Mouse (Mus musculus): ENCODE data around the gene Slc4a2. TPM values are rescaled to one million over a fixed set of nuclear protein-coding genes. Genes with fewer than 3 reads are reported as not detected.

The Slc4a2 gene
- polyA plus RNA-seq, 1 experiment from 2014 or later, result 46.5 TPM

DNA sequence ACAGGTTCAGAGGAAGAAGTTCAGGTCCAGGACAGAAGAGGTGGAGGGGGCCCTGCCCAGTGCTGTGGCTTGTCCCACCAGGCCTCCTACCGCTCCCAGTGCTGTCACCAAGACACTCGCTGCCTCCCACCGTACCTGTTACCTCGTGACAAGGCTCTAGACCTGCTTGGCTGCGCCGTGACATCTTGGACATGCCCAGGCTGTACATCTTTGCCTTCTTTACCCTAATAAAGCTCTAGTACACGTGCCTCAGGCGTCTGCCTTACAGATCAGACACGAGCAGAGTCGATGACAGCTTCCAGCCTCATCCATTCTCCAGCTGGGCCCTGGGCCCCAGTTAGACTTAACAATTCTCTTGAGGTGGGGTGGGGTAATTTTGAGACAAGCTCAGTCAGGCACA, 6.0 kb upstream of the Slc4a2 start:
- no peak overlapping the region for H3K27ac ChIP-seq (ENCODE audit: low read length)
- H3K4me1 ChIP-seq (ENCODE audit: control insufficient read depth, insufficient read depth, low read length), result peaks cover 2% of the 10 kb centered on the region
- WGBS, result 88% methylated on average over 10 of the region's 10 CpGs
- no peaks in the 10 kb centered on the region for H3K36me3 ChIP-seq (ENCODE audit: control insufficient read depth, insufficient read depth, low read length)
- H3K9me3 ChIP-seq (replicated peaks; ENCODE audit: control insufficient read depth, low read length), result no peaks in the 10 kb centered on the region
- no peak overlapping the region for H3K4me2 ChIP-seq (ENCODE audit: low read depth, low read length)
- H3K4me3 ChIP-seq (replicated peaks; ENCODE audit: low read length), result no peak overlapping the region
- H3K27me3 ChIP-seq (ENCODE audit: control insufficient read depth, insufficient read depth, low read length), result no peaks in the 10 kb centered on the region
- no peak overlapping the region for H3K9ac ChIP-seq (ENCODE audit: low read length)
- ATAC-seq (ENCODE audit: insufficient read depth, low FRiP score), result no peak

DNA sequence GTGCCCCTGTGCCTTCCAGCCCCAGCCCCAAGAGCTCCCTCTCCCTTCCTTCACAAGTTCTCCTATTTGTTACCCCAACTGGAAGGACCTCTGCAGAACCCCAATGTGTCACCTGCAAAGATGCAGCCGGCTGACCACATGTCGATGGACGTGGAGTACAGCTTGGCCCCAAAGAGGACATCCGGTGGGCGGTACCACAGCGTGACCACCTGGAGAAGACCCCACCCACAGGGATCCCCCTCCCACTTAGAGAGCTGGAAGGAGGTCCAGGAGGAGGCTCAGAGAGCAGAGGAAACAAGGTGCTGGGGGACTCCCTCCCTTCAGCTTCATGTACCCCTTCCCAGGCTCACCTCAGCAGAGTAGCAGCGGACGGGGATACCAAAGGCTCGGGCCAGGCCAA, 3.3 kb upstream of the Slc4a2 start:
- Histone ChIP-seq H3K4me3 (replicated peaks; ENCODE audit: low read length) (no peak overlapping the region), H3K9me3 (replicated peaks; ENCODE audit: control insufficient read depth, low read length) (no peaks in the 10 kb centered on the region), H3K4me2 (ENCODE audit: low read depth, low read length) (no peak overlapping the region), H3K9ac (ENCODE audit: low read length) (no peak overlapping the region), H3K36me3 (ENCODE audit: control insufficient read depth, insufficient read depth, low read length) (no peaks in the 10 kb centered on the region), H3K27ac (ENCODE audit: low read length) (no peak overlapping the region), H3K4me1 (ENCODE audit: control insufficient read depth, insufficient read depth, low read length) (peaks cover 11% of the 10 kb centered on the region), H3K27me3 (ENCODE audit: control insufficient read depth, insufficient read depth, low read length) (no peaks in the 10 kb centered on the region)
- WGBS, result 86% methylated on average over 9 of the region's 9 CpGs
- ATAC-seq (ENCODE audit: insufficient read depth, low FRiP score), result no peak

GRCm38 (mm10) chr5:24424004-24424781, 556 bp downstream of the Slc4a2 start:
- ATAC-seq (ENCODE audit: insufficient read depth, low FRiP score), result no peak
- Histone ChIP-seq H3K4me1 (ENCODE audit: control insufficient read depth, insufficient read depth, low read length) (peaks cover 40% of the 10 kb centered on the region), H3K9ac (ENCODE audit: low read length) (peak overlapping the region; percentile 89), H3K27ac (ENCODE audit: low read length) (peak overlapping the region; percentile 99), H3K4me3 (replicated peaks; ENCODE audit: low read length) (peak overlapping the region; percentile 87), H3K4me2 (ENCODE audit: low read depth, low read length) (peak overlapping the region; percentile 96), H3K9me3 (replicated peaks; ENCODE audit: control insufficient read depth, low read length) (no peaks in the 10 kb centered on the region), H3K36me3 (ENCODE audit: control insufficient read depth, insufficient read depth, low read length) (no peaks in the 10 kb centered on the region), H3K27me3 (ENCODE audit: control insufficient read depth, insufficient read depth, low read length) (no peaks in the 10 kb centered on the region)
- WGBS, result 7% methylated on average over 21 of the region's 21 CpGs

DNA sequence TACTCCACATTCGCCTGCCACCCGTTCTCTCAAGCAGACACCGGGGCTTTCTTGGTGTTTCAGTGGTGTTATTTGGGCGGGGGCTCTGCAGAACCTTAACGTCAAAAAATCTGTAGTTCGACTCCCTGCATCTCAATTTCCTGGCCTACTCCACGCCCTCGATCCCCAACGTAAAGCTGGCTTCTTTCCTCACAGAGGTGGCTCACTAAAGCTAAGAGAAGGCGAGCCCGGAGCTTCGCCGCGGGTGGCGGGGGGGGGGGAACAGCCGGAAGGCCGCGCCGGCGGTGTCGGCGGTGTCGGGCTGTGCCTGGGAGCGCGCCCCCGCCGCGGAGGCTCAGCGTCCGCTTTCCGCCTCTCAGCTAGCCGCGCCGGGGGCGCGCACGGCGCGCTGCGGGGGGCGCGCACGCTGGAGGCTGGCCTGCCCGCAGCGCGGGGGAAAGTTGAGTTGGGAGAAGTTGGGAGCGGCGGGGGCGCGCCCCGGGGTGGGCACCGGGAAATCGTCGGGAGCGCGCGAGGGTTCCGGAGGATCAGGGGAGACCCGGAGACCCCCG, 1.3 kb downstream of the Slc4a2 start:
- peak; percentile 32; the same call in 1 of the 2 replicates for ATAC-seq (ENCODE audit: insufficient read depth, low FRiP score)
- WGBS, result under 1% methylated on average over 52 of the region's 60 CpGs
- H3K36me3 ChIP-seq (ENCODE audit: control insufficient read depth, insufficient read depth, low read length), result 0 out of 2 replicates have a peak, but pooled peaks cover under 1% of the 10 kb centered on the region
- H3K9me3 ChIP-seq (replicated peaks; ENCODE audit: control insufficient read depth, low read length), result no peaks in the 10 kb centered on the region
- peaks cover 40% of the 10 kb centered on the region for H3K4me1 ChIP-seq (ENCODE audit: control insufficient read depth, insufficient read depth, low read length)
- H3K4me3 ChIP-seq (replicated peaks; ENCODE audit: low read length), result peak overlapping the region; percentile 87
- H3K4me2 ChIP-seq (ENCODE audit: low read depth, low read length), result peak overlapping the region; percentile 96
- peak overlapping the region; percentile 89 for H3K9ac ChIP-seq (ENCODE audit: low read length)
- peak overlapping the region; percentile 99 for H3K27ac ChIP-seq (ENCODE audit: low read length)
- H3K27me3 ChIP-seq (ENCODE audit: control insufficient read depth, insufficient read depth, low read length), result no peaks in the 10 kb centered on the region

- WGBS, result under 1% methylated on average over 30 of the region's 30 CpGs
- Histone ChIP-seq H3K36me3 (ENCODE audit: control insufficient read depth, insufficient read depth, low read length) (peaks cover 6% of the 10 kb centered on the region; the same call in 1 of the 2 replicates), H3K27me3 (ENCODE audit: control insufficient read depth, insufficient read depth, low read length) (no peaks in the 10 kb centered on the region), H3K27ac (ENCODE audit: low read length) (peak overlapping the region; percentile 99), H3K4me3 (replicated peaks; ENCODE audit: low read length) (peak overlapping the region; percentile 87), H3K9ac (ENCODE audit: low read length) (peak overlapping the region; percentile 89), H3K4me1 (ENCODE audit: control insufficient read depth, insufficient read depth, low read length) (peaks cover 40% of the 10 kb centered on the region), H3K9me3 (replicated peaks; ENCODE audit: control insufficient read depth, low read length) (no peaks in the 10 kb centered on the region), H3K4me2 (ENCODE audit: low read depth, low read length) (peak overlapping the region; percentile 96)
- ATAC-seq (ENCODE audit: insufficient read depth, low FRiP score), result peak; percentile 1; the same call in 1 of the 2 replicates
These were observed 1.9 kb downstream of the Slc4a2 start for GRCm38 (mm10) chr5:24425421-24426036.

DNA sequence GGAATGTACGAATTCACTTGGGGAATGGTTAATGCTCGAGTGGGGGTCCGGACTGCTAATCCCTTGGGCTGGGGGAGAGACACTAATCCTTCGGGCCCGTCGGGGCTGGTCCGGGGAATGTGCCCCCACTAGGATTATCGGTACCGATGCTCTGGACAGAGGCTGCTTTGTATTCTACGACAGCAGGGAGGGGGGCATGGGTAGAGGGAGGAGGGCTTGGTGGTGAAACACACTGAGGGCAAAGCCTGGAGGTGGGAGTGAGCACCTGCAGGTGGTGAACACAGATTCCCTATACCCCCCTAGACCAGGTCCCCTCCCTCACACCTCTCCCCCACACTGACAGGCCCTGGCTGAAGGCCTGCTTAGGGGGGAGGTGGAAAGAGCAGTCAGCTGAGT, 2.4 kb downstream of the Slc4a2 start:
- H3K36me3 ChIP-seq (ENCODE audit: control insufficient read depth, insufficient read depth, low read length), result peaks cover 11% of the 10 kb centered on the region; the same call in 1 of the 2 replicates
- H3K27ac ChIP-seq (ENCODE audit: low read length), result peak overlapping the region; percentile 99
- peak overlapping the region; percentile 89 for H3K9ac ChIP-seq (ENCODE audit: low read length)
- no peaks in the 10 kb centered on the region for H3K27me3 ChIP-seq (ENCODE audit: control insufficient read depth, insufficient read depth, low read length)
- peak overlapping the region; percentile 87 for H3K4me3 ChIP-seq (replicated peaks; ENCODE audit: low read length)
- H3K4me2 ChIP-seq (ENCODE audit: low read depth, low read length), result peak overlapping the region; percentile 96
- ATAC-seq (ENCODE audit: insufficient read depth, low FRiP score), result no peak
- WGBS, result 2% methylated on average over 10 of the region's 10 CpGs
- H3K9me3 ChIP-seq (replicated peaks; ENCODE audit: control insufficient read depth, low read length), result no peaks in the 10 kb centered on the region
- H3K4me1 ChIP-seq (ENCODE audit: control insufficient read depth, insufficient read depth, low read length), result peaks cover 40% of the 10 kb centered on the region

DNA sequence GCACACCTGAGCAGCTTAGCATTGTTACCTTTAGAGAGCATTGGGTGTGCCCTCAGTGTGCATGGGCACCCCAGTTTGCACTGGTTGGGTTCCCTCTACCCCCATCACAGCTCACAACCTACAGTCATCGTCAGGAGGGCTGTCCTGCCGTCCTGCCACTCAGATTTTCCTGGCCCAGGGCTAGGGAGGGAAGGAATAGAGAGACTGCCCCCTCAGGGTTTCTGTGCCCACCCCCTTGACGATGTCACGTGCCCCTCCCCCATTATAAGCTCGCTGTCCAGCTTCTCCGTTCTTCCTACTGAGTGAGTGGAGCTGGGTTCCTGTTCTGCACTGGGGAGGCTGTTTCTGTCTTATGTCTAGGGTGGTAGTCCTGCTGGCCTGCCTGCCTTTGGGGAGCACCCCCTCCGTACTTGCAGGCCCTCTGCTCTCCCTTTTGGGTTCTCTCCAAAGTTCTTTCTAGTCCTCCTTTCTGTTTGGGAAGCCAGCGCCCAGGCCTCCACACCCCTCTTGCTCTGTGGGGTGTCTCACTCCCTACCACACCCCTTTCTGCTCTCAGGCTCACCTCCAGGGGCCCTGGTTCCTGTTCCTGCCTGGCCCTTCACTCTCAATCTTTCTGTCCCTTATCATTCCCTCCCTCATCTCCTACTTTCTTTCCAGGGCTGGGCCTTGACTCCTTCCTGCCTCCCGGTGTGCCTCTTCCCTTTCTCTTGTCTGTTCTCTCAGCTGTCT, 3.1 kb downstream of the Slc4a2 start:
- H3K4me3 ChIP-seq (replicated peaks; ENCODE audit: low read length), result peak overlapping the region; percentile 87
- H3K4me2 ChIP-seq (ENCODE audit: low read depth, low read length), result peak overlapping the region; percentile 96
- H3K9ac ChIP-seq (ENCODE audit: low read length), result peak overlapping the region; percentile 89
- no peak for ATAC-seq (ENCODE audit: insufficient read depth, low FRiP score)
- peaks cover 18% of the 10 kb centered on the region for H3K36me3 ChIP-seq (ENCODE audit: control insufficient read depth, insufficient read depth, low read length)
- 12% methylated on average over 9 of the region's 9 CpGs for WGBS
- no peaks in the 10 kb centered on the region for H3K27me3 ChIP-seq (ENCODE audit: control insufficient read depth, insufficient read depth, low read length)
- no peaks in the 10 kb centered on the region for H3K9me3 ChIP-seq (replicated peaks; ENCODE audit: control insufficient read depth, low read length)
- H3K4me1 ChIP-seq (ENCODE audit: control insufficient read depth, insufficient read depth, low read length), result peaks cover 40% of the 10 kb centered on the region
- peak overlapping the region; percentile 99 for H3K27ac ChIP-seq (ENCODE audit: low read length)

DNA sequence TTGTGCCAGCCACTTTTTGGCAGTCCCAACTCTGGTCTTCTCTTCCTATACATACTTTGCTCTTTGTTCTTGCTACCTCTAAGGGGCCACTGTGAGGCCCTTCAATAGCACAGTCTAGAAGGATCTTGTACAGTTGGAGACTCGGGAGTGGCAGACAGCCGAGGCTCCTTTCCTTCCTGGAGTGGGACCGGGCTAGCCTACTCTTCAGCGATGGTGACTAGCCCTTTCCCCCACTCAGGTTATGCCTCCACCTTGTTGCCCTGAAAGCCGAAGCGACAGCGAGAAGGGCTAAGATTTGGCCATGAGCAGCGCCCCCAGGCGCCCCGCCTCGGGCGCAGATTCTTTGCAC, 3.6 kb downstream of the Slc4a2 start:
- Histone ChIP-seq H3K9me3 (replicated peaks; ENCODE audit: control insufficient read depth, low read length) (no peaks in the 10 kb centered on the region), H3K4me3 (replicated peaks; ENCODE audit: low read length) (peak overlapping the region; percentile 87), H3K27ac (ENCODE audit: low read length) (peak overlapping the region; percentile 99), H3K4me1 (ENCODE audit: control insufficient read depth, insufficient read depth, low read length) (peaks cover 40% of the 10 kb centered on the region), H3K36me3 (ENCODE audit: control insufficient read depth, insufficient read depth, low read length) (peaks cover 23% of the 10 kb centered on the region), H3K27me3 (ENCODE audit: control insufficient read depth, insufficient read depth, low read length) (no peaks in the 10 kb centered on the region), H3K9ac (ENCODE audit: low read length) (peak overlapping the region; percentile 89), H3K4me2 (ENCODE audit: low read depth, low read length) (peak overlapping the region; percentile 96)
- ATAC-seq (ENCODE audit: insufficient read depth, low FRiP score), result no peak
- 31% methylated on average over 12 of the region's 12 CpGs for WGBS

All from stomach, embryonic 16.5 days (tissue).